Mouse (Mus musculus): ENCODE measurements around the gene Plekho2. TPM values are rescaled to one million over a fixed set of nuclear protein-coding genes. Genes with fewer than 3 reads are reported as not detected.

Gene Plekho2
- polyA plus RNA-seq, 1 experiment = 55.8 TPM

DNA sequence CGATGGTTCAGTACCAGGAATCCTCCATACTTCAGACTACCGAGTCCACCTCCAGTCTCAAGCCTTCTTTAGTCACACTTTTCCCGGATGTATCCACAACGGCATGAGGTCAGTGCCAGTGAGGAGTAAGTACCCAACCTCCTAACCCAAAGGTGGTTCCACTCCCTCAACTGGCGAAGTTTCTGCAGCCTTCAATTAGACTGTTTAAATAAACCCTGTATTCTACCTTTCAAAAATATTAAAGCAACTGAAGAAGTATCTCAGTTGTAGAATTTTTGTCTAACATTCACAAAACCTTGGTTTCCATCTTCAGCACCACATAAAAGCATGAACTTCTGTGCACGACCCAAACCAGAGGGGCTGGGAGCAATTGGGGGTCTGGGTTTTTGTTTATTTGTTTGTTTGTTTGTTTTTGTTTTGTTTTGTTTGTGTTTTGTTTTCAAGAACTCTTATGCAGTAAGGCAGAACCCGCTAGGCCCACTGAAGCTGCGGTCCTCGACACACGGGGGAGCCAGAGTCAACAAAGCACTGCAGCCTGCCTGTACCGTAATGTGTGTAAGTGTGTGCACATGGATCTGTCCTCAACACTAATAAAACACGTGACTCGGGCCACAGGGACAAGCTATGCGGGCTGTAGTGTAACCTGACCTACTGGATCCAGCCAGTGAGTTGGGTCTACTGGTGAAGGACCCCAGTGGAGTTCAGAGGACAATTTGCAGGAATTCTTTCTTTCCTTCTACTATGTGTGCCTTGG is 56.1 kb downstream of the Plekho2 start:
- peak; percentile 68 to 79 for DNase-seq (ENCODE audit: low read depth in 1 of 2, low spot score in 2 of 2)

DNA sequence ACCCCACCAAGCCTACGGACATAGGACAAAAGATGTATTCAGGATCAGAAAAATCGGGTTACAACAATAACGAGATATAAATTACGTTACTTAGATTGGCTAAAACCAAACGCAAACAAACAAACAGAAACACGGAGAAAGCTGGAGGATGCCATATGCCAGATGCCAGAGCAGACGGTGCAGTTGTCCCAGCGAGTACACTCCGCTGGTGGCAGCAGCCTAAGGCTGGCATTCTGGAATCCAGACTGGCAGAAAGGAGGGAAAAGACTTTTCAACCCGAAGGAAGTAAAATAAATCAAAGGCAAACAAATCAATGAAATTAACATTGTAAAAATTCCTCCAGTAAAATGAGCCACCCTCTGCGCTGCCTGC is 59.3 kb downstream of the Plekho2 start:
- no peaks in the 10 kb centered on the region for H3K27me3 ChIP-seq (ENCODE audit: control insufficient read depth, insufficient read depth, low read length)
- no peaks in the 10 kb centered on the region for H3K36me3 ChIP-seq (ENCODE audit: control insufficient read depth, insufficient read depth, low read length)
- H3K27ac ChIP-seq (ENCODE audit: insufficient read depth, low read length) = no peak overlapping the region
- no peaks in the 10 kb centered on the region for H3K4me1 ChIP-seq (ENCODE audit: control insufficient read depth, insufficient read depth, insufficient read length)
- WGBS = 68% methylated on average over 11 of the region's 11 CpGs
- DNase-seq (ENCODE audit: low read depth in 1 of 2, low spot score in 2 of 2) = no peak
- H3K4me3 ChIP-seq (ENCODE audit: extremely low read depth, insufficient read depth, insufficient read length) = no peak overlapping the region
- TF ChIP-seq CTCF (IDR thresholded peaks at IDR 0.05; ENCODE audit: extremely low read depth, insufficient read depth, insufficient read length, insufficient replicate concordance) (no peak), POLR2A (IDR thresholded peaks at IDR 0.05; ENCODE audit: low read depth, low read length) (no peak)

More for the DNA sequence above, 56.1 kb downstream of the Plekho2 start:
- Histone ChIP-seq H3K36me3 (ENCODE audit: control insufficient read depth, insufficient read depth, low read length) (no peaks in the 10 kb centered on the region), H3K4me3 (ENCODE audit: extremely low read depth, insufficient read depth, insufficient read length) (no peak overlapping the region), H3K27me3 (ENCODE audit: control insufficient read depth, insufficient read depth, low read length) (no peaks in the 10 kb centered on the region), H3K4me1 (ENCODE audit: control insufficient read depth, insufficient read depth, insufficient read length) (no peaks in the 10 kb centered on the region), H3K27ac (ENCODE audit: insufficient read depth, low read length) (no peak overlapping the region)
- TF ChIP-seq CTCF (IDR thresholded peaks at IDR 0.05; ENCODE audit: extremely low read depth, insufficient read depth, insufficient read length, insufficient replicate concordance) (peak; percentile 99), POLR2A (IDR thresholded peaks at IDR 0.05; ENCODE audit: low read depth, low read length) (no peak)
- 27% methylated on average over 14 of the region's 14 CpGs for WGBS

DNA sequence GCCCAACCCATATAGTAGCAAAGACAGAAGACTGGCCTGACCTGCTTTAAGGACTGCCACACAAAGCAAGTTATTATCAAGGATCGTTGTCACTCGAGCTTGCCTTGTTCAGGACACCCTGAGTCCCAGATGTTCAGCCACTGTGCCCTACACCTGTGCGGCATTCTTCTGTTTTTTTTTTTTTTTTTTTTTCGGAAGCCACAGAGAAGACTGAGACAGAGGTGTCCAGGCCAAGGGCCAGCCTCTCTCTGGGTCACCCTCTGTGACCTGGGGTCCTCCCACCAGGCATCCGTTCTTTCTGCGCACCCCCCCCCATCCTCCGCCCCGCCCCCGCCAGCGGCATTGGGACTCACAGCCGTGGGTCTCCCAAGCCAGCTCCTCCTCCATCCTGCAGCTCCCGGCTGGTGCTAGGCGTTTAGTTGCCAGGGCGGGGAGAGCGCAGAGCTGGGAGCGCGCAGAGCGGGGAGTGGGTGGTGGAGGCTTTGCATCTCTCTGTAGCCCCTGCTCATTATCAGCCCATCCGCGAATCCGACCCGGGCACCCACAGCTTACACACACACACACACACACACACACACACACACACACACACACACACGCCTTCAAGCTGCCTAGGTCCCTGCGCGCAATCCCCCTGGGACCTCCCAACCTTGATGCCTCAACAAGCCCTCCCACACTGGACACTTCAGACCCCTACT is 59.9 kb downstream of the Plekho2 start, which contains the start of gene Ankdd1a:
Gene Ankdd1a, minus strand, starts transcription at position 387 of the 698 bp plus-strand sequence.
- Histone ChIP-seq H3K4me3 (ENCODE audit: extremely low read depth, insufficient read depth, insufficient read length) (no peak within 1 kb of the TSS), H3K27me3 (ENCODE audit: control insufficient read depth, insufficient read depth, low read length) (no peaks in the 10 kb centered on the region), H3K4me1 (ENCODE audit: control insufficient read depth, insufficient read depth, insufficient read length) (no peaks in the 10 kb centered on the region), H3K27ac (ENCODE audit: insufficient read depth, low read length) (no peak within 1 kb of the TSS), H3K36me3 (ENCODE audit: control insufficient read depth, insufficient read depth, low read length) (no peaks in the 10 kb centered on the region)
- no peak for DNase-seq (ENCODE audit: low read depth in 1 of 2, low spot score in 2 of 2)
- 62% methylated on average over 24 of the region's 25 CpGs for WGBS
- TF ChIP-seq POLR2A (IDR thresholded peaks at IDR 0.05; ENCODE audit: low read depth, low read length) (no peak), CTCF (IDR thresholded peaks at IDR 0.05; ENCODE audit: extremely low read depth, insufficient read depth, insufficient read length, insufficient replicate concordance) (no peak)

DNA sequence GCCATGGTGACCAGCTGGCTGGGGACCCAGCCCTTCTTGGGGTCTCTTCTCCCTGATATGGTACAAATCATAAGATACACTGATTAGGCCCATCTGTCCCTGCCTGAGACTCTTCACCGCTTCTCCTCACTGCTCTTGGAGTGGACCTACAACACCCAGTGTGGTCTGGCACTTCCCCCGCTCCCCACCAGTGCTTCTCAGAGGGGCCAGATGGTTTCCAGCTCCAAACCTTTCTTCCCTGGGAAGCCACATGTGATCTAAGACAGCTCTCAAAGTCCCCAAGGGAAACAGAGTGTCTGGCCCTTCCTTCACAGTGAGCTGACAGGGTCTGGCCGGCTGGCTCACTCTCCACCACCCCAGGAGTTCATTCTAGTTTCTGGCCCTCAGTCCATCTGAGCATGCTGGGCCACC is 65.0 kb downstream of the Plekho2 start:
- TF ChIP-seq CTCF (IDR thresholded peaks at IDR 0.05; ENCODE audit: extremely low read depth, insufficient read depth, insufficient read length, insufficient replicate concordance) = no peak
- no peak for TF ChIP-seq POLR2A (IDR thresholded peaks at IDR 0.05; ENCODE audit: low read depth, low read length)
- H3K27ac ChIP-seq (ENCODE audit: insufficient read depth, low read length) = no peak overlapping the region
- no peaks in the 10 kb centered on the region for H3K36me3 ChIP-seq (ENCODE audit: control insufficient read depth, insufficient read depth, low read length)
- no peaks in the 10 kb centered on the region for H3K27me3 ChIP-seq (ENCODE audit: control insufficient read depth, insufficient read depth, low read length)
- H3K4me3 ChIP-seq (ENCODE audit: extremely low read depth, insufficient read depth, insufficient read length) = no peak overlapping the region
- WGBS = 86% methylated on average over 3 of the region's 3 CpGs
- no peak for DNase-seq (ENCODE audit: low read depth in 1 of 2, low spot score in 2 of 2)
- no peaks in the 10 kb centered on the region for H3K4me1 ChIP-seq (ENCODE audit: control insufficient read depth, insufficient read depth, insufficient read length)

DNA sequence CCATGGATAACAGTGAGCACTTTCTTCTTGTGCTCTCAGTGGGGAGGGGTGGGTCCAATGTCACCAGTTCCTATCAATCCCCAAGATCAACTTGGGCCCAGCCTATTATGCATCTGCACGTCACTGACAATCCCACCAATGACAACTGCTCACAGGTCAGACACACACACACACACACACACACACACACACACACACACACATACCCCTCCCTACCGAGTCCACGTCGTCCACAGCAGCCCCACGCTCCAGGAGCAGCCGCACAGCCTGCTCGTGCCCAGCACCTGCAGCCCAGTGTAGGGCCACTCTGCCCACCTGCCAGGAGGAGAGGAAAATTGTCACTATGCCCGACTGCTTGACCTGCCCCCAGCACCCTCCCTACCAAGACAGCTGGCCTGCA is 65.4 kb downstream of the Plekho2 start:
- no peak for DNase-seq (ENCODE audit: low read depth in 1 of 2, low spot score in 2 of 2)
- 93% methylated on average over 8 of the region's 8 CpGs for WGBS
- no peak overlapping the region for H3K4me3 ChIP-seq (ENCODE audit: extremely low read depth, insufficient read depth, insufficient read length)
- no peaks in the 10 kb centered on the region for H3K4me1 ChIP-seq (ENCODE audit: control insufficient read depth, insufficient read depth, insufficient read length)
- H3K36me3 ChIP-seq (ENCODE audit: control insufficient read depth, insufficient read depth, low read length) = no peaks in the 10 kb centered on the region
- no peak overlapping the region for H3K27ac ChIP-seq (ENCODE audit: insufficient read depth, low read length)
- TF ChIP-seq POLR2A (IDR thresholded peaks at IDR 0.05; ENCODE audit: low read depth, low read length) = no peak
- TF ChIP-seq CTCF (IDR thresholded peaks at IDR 0.05; ENCODE audit: extremely low read depth, insufficient read depth, insufficient read length, insufficient replicate concordance) = no peak
- no peaks in the 10 kb centered on the region for H3K27me3 ChIP-seq (ENCODE audit: control insufficient read depth, insufficient read depth, low read length)

DNA sequence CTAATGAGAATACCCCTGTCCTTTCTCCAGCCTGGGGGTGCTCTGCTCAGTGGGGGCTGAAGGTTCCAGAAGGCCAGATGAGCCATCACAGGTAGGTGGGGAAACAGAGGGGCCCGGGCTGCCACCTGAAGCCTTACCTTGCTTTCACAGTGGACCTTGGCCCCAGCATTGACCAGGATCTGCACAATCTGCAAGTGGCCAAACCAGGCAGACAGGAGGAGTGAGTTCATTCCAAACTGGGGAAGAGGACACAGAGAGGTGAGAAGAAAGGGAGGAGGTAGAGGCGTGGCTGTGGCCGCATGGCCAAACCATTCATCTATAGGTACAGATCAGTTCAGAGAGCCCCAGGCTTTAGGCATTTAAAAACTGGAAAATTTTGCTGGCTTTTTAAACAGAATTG is 67.3 kb downstream of the Plekho2 start:
- H3K27me3 ChIP-seq (ENCODE audit: control insufficient read depth, insufficient read depth, low read length) = no peaks in the 10 kb centered on the region
- H3K4me1 ChIP-seq (ENCODE audit: control insufficient read depth, insufficient read depth, insufficient read length) = no peaks in the 10 kb centered on the region
- DNase-seq (ENCODE audit: low read depth in 1 of 2, low spot score in 2 of 2) = no peak
- H3K27ac ChIP-seq (ENCODE audit: insufficient read depth, low read length) = no peak overlapping the region
- H3K4me3 ChIP-seq (ENCODE audit: extremely low read depth, insufficient read depth, insufficient read length) = no peak overlapping the region
- 90% methylated on average over 3 of the region's 3 CpGs for WGBS
- H3K36me3 ChIP-seq (ENCODE audit: control insufficient read depth, insufficient read depth, low read length) = no peaks in the 10 kb centered on the region
- no peak for TF ChIP-seq POLR2A (IDR thresholded peaks at IDR 0.05; ENCODE audit: low read depth, low read length)

DNA sequence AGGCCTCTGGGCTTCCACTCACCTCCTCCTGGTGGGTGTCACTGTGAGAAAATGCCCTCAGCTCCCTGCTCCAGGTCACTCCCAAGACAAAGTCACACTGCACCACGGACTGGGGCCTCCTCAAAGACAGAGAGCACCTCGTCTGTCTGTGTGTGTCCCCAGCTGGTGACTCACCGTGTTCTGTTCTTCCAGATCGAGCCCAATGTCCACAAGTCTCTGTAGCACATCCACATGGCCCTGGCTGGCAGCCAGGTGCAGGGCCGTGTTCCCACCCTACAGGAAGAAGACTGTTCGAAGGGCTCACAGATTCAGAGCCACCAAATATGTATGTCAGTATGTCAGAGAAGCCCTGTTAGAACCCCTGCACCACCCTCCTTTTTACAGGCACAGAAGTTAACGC is 71.4 kb downstream of the Plekho2 start:
- no peak for DNase-seq (ENCODE audit: low read depth in 1 of 2, low spot score in 2 of 2)
- no peak for TF ChIP-seq CTCF (IDR thresholded peaks at IDR 0.05; ENCODE audit: extremely low read depth, insufficient read depth, insufficient read length, insufficient replicate concordance)
- TF ChIP-seq POLR2A (IDR thresholded peaks at IDR 0.05; ENCODE audit: low read depth, low read length) = no peak
- 36% methylated on average over 7 of the region's 7 CpGs for WGBS
- no peaks in the 10 kb centered on the region for H3K36me3 ChIP-seq (ENCODE audit: control insufficient read depth, insufficient read depth, low read length)
- H3K27me3 ChIP-seq (ENCODE audit: control insufficient read depth, insufficient read depth, low read length) = no peaks in the 10 kb centered on the region
- H3K4me1 ChIP-seq (ENCODE audit: control insufficient read depth, insufficient read depth, insufficient read length) = no peaks in the 10 kb centered on the region
- H3K27ac ChIP-seq (ENCODE audit: insufficient read depth, low read length) = no peak overlapping the region
- no peak overlapping the region for H3K4me3 ChIP-seq (ENCODE audit: extremely low read depth, insufficient read depth, insufficient read length)

All from spleen, adult 2 months (tissue).